Comparison of ENCODE assay signal across 22 mouse cellular contexts in the genomic region with DNA sequence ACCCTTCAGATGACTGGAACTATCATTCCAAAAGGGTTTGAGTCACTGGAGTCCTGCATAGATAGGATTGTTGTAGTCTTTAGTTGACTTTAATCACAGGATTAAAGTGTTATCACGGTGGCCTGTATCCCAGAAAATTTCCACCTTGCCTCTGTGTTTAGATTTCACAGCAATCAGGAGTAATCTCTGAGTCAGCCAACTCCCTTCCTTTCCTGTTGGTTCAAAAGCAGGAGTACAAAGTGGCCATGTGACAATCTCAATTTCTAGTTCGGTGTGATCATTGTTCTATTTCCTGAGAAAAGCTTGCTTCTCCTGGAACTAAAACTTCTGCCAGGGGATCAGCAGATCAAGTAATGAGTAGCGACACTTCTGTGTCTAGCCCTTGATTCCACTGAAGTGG.
"Had no signal": no experiment of that assay in that cellular context is flagged by ENCODE, and none has a peak within 500 bp of the region (broad histone marks: within the 10 kb centered on the region; RNA-seq: fewer than 3 reads in every experiment).

No protein-coding gene starts in this region.

- H3K36me3 ChIP-seq: limb, embryonic 12.5 days; limb, embryonic 15.5 days; lung, embryonic 15.5 days; midbrain, embryonic 12.5 days; midbrain, embryonic 15.5 days; neural tube, embryonic 13.5 days; stomach, embryonic 15.5 days had no signal

- H3K27ac ChIP-seq: limb, embryonic 12.5 days; limb, embryonic 15.5 days; liver, embryonic 14.5 days; lung, embryonic 15.5 days; macrophage; midbrain, embryonic 12.5 days; midbrain, embryonic 15.5 days; neural tube, embryonic 13.5 days; stomach, embryonic 15.5 days had no signal

- H3K27me3 ChIP-seq: limb, embryonic 12.5 days; limb, embryonic 15.5 days; lung, embryonic 15.5 days; midbrain, embryonic 12.5 days; midbrain, embryonic 15.5 days; neural tube, embryonic 13.5 days; stomach, embryonic 15.5 days had no signal

- H3K4me2 ChIP-seq: limb, embryonic 12.5 days; limb, embryonic 15.5 days; liver, embryonic 11.5 days; lung, embryonic 15.5 days; midbrain, embryonic 12.5 days; midbrain, embryonic 15.5 days; neural tube, embryonic 13.5 days; stomach, embryonic 15.5 days had no signal

- H3K4me1 ChIP-seq: limb, embryonic 15.5 days; lung, embryonic 15.5 days; midbrain, embryonic 12.5 days; midbrain, embryonic 15.5 days; stomach, embryonic 15.5 days had no signal

- H3K9ac ChIP-seq: limb, embryonic 12.5 days; limb, embryonic 15.5 days; liver, embryonic 14.5 days; liver, postnatal 0 days; lung, embryonic 15.5 days; midbrain, embryonic 12.5 days; midbrain, embryonic 15.5 days; neural tube, embryonic 13.5 days; stomach, embryonic 15.5 days had no signal

- DNase-seq: kidney, adult 18-20 months; kidney, adult 9 months; kidney, postnatal 14 days; kidney, postnatal 4 days; layer of hippocampus, postnatal 36 days; left cerebral cortex, postnatal 4 days; liver, postnatal 0 days; retina, postnatal 1 day; right cerebral cortex, postnatal 25 days; spleen, adult 18-20 months; thymus, postnatal 25 days had no signal

- H3K4me3 ChIP-seq: left cerebral cortex, adult 2 months; limb, embryonic 12.5 days; limb, embryonic 15.5 days; lung, embryonic 15.5 days; midbrain, embryonic 12.5 days; midbrain, embryonic 15.5 days; neural tube, embryonic 13.5 days; stomach, embryonic 15.5 days had no signal
